Mouse (Mus musculus) MN1 (cell line): Measurements from ENCODE around the gene Sept10.

Experiments used
- DNase-seq: peaks from one replicate; pipeline ENCODE4 v3.0.0-alpha.2; 2016; ENCODE audit warnings: low spot score

The Sept10 gene

DNA sequence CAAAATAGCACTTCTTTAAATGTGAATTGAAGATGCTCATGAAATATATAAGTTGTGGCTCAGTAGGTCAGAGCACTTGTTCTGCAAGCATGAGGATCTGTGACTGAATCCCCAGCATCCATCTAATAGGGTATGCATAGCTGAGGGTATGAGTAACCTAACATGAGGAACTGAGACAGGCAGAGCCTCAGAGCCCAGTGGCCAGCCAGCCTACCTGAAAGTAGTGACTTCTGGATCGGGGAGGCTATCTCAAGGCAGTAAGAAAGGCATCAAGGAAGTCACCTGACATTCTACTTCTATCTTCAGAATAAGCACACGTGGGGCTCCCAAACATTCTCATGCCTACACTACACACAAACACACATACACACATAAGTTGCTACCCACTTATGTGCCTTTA is 3.5 kb upstream of the Sept10 start:
- DNase-seq, result no peak

DNA sequence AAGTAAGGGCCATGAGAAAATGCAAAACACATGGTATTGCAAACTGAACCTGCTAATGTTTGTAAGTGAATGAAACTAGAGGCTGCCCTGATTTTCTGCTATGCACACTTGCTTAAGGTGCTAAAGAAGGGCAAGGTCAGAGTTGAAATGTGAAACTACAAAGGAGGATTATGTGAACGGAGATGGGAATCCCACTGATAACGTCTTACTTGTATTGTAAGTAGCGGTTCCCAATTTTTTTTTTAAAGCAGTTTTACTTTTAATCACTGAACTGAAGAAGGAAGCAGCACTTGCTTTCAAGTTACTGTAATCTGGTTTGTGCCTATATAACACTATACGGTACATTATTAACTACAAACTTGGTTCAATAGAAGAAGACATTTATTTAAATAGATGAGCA is 2.2 kb upstream of the Sept10 start:
- DNase-seq, result peak; percentile 10

DNA sequence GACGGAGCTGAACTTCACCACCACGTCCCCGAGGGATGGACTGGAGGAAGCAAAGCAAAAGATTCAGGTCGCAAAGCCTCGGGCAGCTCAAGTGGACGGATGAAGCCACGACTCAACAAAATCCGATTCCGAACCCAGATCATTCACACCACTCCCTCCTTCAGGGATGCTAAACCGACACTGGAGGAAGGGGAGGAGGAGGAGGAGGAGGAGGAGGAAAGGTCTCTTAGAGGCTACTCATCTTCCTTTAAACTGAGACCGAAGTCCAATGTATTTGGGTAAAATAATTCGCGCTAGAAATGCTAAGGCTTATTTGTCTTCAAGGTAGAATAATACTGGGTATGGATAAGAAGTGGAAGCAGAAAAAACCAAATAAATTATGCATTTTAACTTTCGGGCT is 1.7 kb upstream of the Sept10 start:
- no peak for DNase-seq

DNA sequence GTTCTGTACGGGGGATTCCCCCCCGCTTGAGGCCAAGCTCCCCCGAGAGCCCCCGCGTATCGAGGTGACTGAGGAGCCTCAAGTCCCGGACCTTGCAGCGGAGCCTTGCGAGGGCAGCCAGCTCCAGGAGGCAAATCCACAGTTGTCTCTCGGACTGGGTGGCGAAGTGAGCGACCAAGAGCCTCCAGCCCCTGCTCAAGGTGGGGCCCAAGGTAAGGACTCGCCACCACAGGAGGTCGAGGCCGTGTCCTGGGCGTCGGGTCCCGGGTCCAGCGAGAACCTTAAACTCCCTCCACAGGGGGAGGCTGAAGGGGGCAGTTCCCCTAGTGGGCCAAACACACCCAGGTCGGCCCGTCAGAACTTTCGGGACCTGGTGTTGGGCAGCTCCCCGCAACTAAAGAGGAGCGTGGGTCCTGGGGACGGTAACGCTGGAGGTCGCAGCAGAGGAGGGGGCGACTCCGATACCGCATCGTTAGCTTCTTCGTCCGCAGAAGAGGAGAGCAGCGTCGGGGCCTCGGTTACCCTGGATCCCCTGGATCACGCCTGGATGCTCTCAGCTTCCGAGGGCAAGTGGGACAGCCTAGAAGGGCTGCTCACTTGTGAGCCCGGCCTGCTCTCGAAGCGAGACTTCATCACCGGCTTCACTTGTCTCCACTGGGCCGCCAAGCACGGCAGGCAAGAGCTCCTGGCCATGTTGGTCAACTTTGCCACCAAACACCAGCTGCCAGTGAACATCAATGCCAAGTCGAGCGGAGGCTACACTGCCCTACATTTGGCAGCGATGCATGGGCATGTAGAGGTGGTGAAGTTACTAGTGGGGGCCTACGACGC is 839 bp upstream of the Sept10 start:
- no peak for DNase-seq

DNA sequence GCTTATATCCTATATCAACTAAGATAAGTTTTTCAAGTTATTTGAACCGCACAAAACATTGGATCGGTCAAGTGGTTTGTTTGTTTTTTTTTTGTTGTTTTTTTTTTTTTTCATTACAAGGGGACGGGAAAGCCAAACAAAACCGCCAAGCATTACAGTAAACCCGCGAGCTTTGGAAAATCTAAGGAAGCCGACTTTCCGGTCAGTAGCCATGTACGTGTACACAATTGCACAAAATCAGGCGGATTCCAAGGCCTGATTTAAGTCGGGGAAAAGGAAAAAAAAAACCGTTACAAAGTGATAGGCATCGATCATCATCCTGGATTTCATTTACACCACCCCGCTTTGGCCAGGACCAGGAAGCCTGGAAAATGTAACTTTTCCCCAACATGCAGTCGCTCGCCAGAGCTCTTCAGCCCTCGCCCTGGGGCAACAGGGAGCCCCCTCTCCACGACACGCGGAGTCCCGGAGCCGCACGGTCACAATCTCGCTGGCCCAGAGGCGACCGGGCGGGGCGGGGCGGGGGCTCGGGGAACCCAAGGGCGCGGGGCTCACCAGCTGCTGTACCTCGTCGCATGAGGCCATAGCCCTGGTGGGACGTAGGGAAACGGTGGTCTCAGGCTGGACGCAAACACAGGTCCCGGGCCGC is 699 bp downstream of the Sept10 start:
- peak; percentile 84 for DNase-seq

DNA sequence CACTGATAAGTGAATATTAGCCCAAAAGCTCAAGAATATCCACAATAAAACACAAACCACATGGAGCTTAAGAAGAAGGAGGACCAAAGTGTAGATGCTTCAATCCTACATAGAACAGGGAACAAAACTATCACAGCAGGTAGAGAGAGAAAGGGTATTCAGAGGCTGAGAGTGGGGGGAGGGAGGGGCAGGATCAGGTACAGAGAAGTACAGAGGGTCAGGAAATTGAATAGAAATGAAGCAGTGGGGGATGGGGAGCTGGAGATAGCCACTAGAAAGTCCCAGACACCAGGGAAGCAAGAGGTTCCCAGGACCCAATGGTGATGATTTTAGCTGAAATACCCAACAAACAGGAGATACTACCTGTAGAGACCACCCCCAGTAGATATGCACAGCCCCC is 21.6 kb downstream of the Sept10 start:
- no peak for DNase-seq

DNA sequence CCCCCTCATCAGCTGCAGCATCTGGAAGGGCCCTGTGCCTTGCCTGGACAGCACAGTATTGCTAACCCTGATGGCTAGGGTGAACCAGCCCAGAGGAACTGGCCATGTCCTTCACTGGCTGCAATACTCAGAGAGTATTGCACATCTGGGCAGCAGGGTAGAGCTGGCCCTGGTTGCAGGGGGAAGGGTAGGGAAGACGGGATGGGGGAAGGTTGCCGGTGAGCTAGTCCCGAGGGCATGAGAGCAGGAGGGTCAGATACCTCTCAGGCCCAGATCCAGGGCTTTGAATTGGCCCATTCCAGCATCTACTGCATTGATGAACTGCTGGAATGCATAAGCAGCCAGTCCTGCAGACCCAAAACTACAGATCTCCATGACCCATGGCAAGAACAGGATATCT is 24.9 kb downstream of the Sept10 start:
- DNase-seq, result no peak

DNA sequence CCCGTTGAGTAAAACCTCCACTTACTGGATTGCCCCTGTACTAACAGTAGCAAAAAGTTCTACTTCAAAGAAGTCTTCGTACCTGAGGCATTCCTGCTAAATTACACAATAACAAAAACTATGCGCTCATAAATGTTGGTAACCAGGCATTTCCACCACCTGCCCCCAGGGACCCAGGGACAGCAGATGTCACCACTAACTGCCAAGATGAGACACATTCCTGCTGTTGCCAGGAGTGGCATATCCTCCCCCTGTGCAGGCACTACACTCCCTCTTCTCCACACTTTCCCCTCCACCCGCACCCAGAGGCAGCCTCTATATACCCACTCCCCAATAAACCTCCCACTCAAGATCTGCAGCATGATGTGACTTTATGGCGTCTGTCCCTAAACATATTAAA is 26.8 kb downstream of the Sept10 start:
- no peak for DNase-seq

DNA sequence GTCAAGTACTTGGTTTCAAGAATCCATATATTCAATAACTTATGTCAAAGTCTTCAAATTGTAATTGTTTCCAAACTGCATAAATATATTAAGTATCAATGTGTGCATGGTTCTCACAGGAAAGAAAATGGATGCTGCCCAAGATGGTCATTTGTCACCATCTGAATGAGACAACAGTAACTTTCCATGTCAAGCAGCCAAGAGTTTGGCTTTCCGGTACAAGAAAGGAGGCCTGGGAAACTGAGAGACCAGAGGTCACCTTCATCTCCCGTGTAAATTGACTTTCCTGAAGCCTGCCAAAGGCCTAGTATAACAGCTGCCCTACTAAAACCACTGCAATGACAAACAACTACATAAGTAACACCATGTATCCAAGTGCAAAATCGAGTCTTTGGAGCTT is 39.3 kb downstream of the Sept10 start:
- DNase-seq, result no peak

DNA sequence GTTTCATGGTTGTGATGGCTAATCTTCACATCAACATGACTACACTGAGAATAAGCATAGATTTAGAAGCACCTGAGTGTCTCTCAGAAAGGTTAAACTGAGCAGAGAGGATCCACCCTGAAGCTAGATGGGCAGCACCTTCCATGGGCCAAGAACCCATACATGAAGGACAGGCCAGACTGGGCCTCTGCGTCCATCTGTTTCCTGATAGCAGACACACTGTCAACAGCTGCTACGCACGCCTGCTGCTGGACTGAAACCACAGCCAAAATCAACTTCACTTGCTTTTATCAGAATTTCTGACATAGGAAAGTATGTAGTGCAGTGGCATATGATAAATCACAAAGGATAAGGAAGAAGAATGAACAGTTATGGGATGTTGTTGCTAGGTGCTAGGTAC is 42.0 kb downstream of the Sept10 start:
- no peak for DNase-seq

DNA sequence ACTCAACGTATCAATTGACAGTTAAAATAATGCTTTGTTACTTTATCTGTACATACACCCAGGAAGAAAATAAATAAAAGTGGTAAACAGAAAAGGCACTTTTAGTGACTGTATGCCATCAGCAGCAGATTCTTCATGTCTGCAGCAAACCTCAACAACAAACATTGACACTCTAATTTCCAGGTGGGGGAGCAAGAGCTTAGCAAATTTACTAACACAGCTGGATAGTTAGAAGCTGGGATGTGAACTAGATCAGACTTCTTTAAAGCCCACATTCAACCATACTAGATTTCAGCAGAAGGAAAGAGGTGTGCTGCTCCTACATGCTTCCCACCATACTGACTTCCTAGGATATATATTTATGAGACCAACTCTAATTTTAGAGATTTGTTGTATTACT is 49.1 kb downstream of the Sept10 start:
- DNase-seq, result no peak

DNA sequence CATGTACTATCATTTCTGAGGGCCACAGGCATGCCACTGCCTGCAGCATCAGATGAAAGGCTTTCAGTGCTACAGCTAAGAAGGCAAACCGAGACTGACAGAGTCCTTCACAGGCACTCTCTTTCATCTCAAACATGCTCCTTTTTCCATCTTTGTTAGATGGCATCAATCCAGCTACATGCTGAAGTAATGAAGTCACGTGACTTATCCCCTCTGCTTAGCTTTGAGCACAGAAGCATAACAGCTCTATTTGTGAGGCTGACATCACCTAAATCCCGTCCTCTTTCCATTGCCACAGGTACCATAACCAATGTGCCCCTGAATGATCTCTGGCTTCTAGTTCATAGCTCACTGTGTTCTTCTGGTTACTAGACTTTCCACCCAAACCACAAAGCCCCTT is 50.6 kb downstream of the Sept10 start:
- DNase-seq, result no peak

DNA sequence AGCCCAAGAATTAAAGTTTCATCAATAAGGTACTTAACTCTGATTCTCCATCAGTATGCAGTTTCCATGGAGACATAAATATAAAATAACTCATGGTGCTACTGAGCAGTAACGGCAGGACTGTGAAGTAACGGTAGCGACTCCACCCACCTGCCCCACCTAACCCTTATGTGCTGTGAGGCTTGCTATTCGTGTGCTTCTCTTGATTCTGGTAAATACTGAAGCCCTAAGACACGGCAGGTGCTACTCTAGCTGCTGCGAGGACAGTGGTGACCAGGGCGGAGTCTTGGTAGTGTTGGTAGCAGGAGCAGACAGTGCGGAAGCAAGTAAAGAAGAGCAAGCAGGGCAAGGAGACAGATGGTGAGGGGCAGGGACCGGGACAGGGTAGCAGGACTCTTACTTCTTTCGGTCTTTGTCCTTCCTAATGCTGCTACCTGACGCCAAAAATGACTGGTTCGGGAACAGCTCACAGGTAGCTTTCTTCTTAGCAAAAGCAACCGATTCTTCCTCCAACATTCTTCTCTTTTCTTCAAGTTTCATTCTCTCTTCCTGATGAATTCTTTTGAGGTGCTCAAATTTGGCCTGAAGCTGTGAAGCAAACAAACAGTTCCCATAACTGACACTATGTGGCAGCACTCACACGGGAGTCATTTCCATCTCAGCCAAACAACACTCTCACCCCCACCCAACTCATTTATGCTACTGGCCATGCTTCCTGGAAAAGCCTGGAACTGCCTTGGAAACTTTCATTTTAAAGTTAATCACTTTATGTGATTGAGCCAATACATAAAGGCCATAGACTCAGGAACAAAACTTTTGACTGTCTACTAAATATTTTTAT is 55.3 kb downstream of the Sept10 start:
- DNase-seq, result peak; percentile 69

DNA sequence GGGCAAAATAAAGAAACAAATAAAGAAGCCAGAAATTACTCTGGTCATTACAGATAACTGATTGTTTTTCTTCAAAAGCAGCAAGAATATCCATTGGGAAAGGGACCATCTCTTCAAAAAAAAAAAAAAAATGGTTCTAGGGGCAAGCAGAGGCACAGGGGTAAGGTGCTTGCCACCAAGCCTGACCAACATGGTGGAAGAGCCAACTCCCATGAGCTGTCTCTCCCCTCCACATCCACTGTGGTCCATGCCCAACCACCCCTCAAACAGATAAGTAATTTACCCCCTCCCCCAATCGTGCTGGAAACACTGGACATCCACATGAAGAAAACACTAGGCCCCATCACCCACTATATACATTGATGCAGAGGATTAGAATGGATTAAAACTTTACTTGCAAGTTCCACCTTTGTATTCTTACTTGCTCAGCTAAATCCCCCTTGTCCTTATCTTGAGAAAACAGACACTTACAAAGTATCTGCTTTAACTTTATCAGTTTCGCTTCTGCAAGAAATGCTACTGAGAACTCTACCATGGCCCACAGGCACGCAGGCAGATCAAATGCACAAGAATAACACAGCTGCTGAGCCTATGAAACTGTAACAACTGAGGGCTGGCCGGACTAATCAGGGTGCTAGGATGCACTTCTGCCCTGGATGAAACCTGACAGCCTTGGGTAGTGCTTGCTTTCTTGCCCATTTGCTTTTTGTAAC is 59.3 kb downstream of the Sept10 start:
- no peak for DNase-seq

DNA sequence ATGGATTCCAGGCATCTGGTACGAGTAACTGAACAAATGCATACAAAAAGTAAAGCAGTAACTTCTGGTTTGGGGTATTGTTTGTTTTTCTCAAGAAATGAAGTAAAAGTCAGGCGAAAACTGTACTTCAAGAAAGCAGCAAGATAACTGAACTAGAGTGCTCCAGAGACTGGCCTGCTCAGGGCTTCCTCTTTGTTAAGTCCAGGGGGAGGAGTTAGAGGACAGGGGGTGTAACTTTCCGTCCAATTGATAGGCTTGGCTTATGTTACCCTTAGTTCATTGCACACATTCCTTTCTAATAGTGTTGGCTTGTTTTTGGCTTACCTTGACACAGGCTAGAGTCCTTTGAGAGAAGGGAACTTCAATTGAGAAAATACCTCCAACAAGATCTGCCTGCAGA is 63.0 kb downstream of the Sept10 start:
- DNase-seq, result no peak

DNA sequence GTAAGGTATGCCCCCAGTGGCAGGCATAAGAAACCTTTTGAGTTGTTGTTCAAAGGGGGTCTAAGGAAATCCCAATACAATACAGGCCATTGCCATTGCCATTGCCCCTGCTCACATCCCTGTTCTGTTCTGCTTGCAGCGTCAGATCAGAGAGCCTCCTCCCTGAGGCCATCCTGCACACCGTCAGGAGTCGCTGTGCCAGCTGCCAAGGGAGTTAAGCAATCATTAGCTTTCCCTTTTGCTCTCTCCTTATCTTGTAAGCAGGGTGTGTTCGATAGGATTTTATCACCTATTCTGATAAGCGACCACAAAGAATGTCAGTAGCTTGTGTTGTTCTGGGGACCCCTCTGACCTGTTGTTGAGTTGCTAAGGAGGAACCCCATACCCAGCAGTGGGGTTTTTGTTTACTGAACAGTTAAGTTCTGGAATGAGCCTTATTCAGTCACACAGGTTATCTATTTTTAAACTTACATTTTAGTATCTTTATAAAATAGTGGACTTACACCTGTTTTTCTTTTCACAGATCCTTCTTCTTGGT is 69.0 kb downstream of the Sept10 start:
- no peak for DNase-seq

DNA sequence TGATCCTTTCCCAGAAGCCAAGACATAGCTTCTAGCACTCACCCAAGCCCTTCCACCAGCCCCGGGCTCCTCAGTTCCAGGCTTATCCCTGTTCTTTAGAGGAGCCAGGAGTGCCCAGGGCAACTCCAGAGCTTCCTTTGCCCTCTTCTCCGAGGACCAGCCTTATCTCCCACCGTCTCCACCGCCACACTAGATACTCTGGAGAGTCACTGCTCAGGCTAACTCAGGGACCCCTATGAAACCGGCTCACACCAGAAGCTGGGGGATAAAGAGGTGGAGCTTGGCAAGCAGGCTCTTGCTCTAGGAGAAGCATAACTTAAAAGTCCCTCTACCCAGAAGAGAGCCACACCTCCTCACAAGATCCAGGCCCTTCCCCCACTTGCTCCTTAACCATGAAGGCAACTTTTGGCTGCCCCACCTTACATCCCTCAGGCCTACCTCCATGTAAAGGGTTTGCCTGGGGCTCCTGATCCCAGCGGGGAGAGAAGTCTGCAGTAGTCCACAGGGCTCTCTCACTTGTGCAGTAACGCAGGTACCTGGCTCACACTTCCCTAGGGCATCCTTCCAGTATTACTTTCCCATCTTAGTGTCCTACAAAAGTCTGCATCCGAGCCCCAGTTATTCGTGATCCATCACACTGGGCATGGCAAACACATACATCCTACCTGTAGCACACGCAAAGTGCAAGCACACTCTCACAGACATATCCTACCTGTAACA is 70.5 kb downstream of the Sept10 start:
- DNase-seq, result no peak

DNA sequence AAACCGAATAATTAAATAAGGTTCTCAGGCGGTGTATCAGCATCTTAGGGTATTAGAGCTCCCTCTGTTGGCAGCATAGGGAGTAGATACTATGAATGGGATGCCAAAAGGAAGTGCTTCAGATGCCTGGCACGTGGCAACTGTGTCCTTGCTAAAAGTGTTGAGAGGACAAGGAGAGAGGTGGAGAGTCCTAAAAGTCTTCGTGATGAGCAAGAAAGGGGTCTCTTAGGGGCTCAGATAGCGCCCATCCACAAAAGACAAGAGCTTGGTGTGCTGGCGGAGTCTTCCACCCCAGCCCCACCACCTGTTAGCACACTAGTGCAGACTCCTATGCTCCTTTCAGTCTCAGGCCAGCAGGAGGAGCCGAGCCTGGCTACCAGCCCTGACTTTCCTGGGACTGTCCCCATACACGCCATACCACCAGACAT is 71.7 kb downstream of the Sept10 start:
- DNase-seq, result peak; percentile 41

DNA sequence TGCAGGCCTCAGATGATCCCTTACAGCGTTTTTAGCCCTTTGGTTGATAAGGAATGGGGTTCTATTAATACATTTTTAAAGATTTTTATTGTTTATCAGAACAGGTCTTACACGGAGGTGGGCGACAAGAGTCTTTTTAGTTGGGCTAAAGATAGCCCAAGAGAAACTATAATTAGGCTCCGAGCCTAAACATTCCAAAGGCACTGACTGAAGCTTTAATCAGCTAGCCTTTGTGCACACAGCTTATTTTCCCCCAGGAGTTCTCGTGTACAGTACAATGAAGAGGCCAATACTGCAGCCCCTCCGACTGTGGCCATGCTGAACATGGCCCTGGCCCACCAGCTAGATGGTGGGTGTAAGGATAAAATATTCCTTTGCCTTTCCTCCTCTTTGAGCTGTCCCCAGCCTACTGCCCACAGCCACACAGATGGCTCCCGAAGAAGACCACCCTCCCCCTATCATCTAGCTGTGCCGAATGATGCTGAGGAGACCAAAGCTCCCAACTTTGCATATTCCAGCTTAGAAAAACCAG is 88.1 kb downstream of the Sept10 start:
- no peak for DNase-seq

DNA sequence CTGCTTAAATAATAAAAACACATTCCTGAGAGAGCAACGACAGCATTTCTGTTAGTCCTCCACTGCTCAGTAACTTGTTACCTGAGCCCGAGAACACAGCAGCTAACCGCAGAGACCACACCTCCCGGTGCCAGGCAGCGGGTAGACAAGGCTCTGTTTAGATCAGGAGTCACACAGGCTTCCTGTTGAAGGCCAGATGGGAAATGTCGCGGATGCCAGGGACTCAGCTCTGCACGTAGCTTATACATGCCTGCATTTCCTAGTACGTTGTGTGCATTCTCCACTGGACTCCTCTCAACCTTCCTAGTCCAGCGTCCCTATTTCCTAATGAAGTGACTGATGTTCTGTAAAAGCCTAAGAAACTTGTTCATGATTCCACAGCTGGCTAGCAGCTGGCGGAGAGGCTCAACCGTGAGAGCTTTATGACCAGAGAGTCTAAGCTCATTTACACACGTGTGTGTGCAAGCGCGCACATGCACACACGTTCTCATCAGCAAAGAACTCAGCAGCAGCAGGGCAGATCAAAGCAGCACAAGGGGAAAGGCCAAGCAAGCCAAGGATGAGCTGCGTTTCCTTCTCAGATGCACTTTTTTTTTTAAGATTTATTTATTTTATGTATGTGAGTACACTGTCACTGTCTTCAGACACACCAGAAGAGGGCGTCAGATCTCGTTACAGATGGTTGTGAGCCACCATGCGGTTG is 89.6 kb downstream of the Sept10 start:
- DNase-seq, result no peak
